Mouse (Mus musculus): ENCODE data around the gene Sap25. TPM values are rescaled to one million over a fixed set of nuclear protein-coding genes. Genes with fewer than 3 reads are reported as not detected.
"Not testable (repeated sequence)": the region's sequence is repeated elsewhere in the genome, so short reads cannot be mapped to it uniquely, and the experiment has no call there.

Gene Sap25
- polyA plus RNA-seq, 1 experiment from 2014 or later, result 9.5 TPM

- no peak overlapping the region for H3K9ac ChIP-seq
- 0 out of 2 replicates have a peak, but pooled peaks cover 3% of the 10 kb centered on the region for H3K36me3 ChIP-seq
- peaks cover 34% of the 10 kb centered on the region for H3K4me1 ChIP-seq
- no peak for ATAC-seq (ENCODE audit: low FRiP score, low read depth)
- peak overlapping the region; percentile 50; the same call in 1 of the 2 replicates for H3K4me2 ChIP-seq (replicated peaks)
- H3K9me3 ChIP-seq, result no peaks in the 10 kb centered on the region
- WGBS, result 47% methylated on average over 3 of the region's 3 CpGs
- H3K4me3 ChIP-seq, result no peak overlapping the region
- peaks cover 20% of the 10 kb centered on the region; the same call in 1 of the 2 replicates for H3K27me3 ChIP-seq (replicated peaks)
- no peak overlapping the region for H3K27ac ChIP-seq
Measured at GRCm38 (mm10) chr5:137609292-137609691, 31.8 kb upstream of the Sap25 start.

- H3K27ac ChIP-seq, result no peak overlapping the region
- WGBS, result 76% methylated on average over 4 of the region's 4 CpGs
Measured at GRCm38 (mm10) chr5:137610056-137610455, 31.1 kb upstream of the Sap25 start.

GRCm38 (mm10) chr5:137610548-137611244 is 30.4 kb upstream of the Sap25 start:
- H3K27ac ChIP-seq, result peak overlapping the region; percentile 2
- ATAC-seq (ENCODE audit: low FRiP score, low read depth), result no peak

More at GRCm38 (mm10) chr5:137610056-137610455, 31.1 kb upstream of the Sap25 start:
- ATAC-seq (ENCODE audit: low FRiP score, low read depth), result no peak
- Histone ChIP-seq H3K4me3 (peak overlapping the region; percentile 21; the same call in 1 of the 2 replicates), H3K9me3 (no peaks in the 10 kb centered on the region), H3K27me3 (replicated peaks) (peaks cover 20% of the 10 kb centered on the region; the same call in 1 of the 2 replicates), H3K4me2 (replicated peaks) (peak overlapping the region; percentile 39), H3K9ac (no peak overlapping the region), H3K4me1 (peaks cover 34% of the 10 kb centered on the region), H3K36me3 (0 out of 2 replicates have a peak, but pooled peaks cover 3% of the 10 kb centered on the region)

GRCm38 (mm10) chr5:137611245-137611602 is 29.9 kb upstream of the Sap25 start:
- Histone ChIP-seq H3K9ac (no peak overlapping the region), H3K27ac (peak overlapping the region; percentile 2; the same call in 1 of the 2 replicates), H3K4me1 (peaks cover 34% of the 10 kb centered on the region), H3K27me3 (replicated peaks) (peaks cover 20% of the 10 kb centered on the region; the same call in 1 of the 2 replicates), H3K36me3 (0 out of 2 replicates have a peak, but pooled peaks cover under 1% of the 10 kb centered on the region), H3K9me3 (no peaks in the 10 kb centered on the region), H3K4me3 (peak overlapping the region; percentile 21; the same call in 1 of the 2 replicates), H3K4me2 (replicated peaks) (peak overlapping the region; percentile 39)
- no peak for ATAC-seq (ENCODE audit: low FRiP score, low read depth)
- WGBS, result 22% methylated on average over 6 of the region's 6 CpGs

More at GRCm38 (mm10) chr5:137610548-137611244, 30.4 kb upstream of the Sap25 start:
- Histone ChIP-seq H3K9ac (no peak overlapping the region), H3K4me1 (peaks cover 34% of the 10 kb centered on the region), H3K4me3 (peak overlapping the region; percentile 21), H3K9me3 (no peaks in the 10 kb centered on the region), H3K4me2 (replicated peaks) (peak overlapping the region; percentile 39), H3K27me3 (replicated peaks) (peaks cover 20% of the 10 kb centered on the region; the same call in 1 of the 2 replicates), H3K36me3 (0 out of 2 replicates have a peak, but pooled peaks cover 3% of the 10 kb centered on the region)
- WGBS, result 15% methylated on average over 12 of the region's 12 CpGs

GRCm38 (mm10) chr5:137613076-137613475 is 28.1 kb upstream of the Sap25 start:
- no peak for ATAC-seq (ENCODE audit: low FRiP score, low read depth)
- Histone ChIP-seq H3K36me3 (no peaks in the 10 kb centered on the region), H3K27me3 (replicated peaks) (peaks cover 10% of the 10 kb centered on the region; the same call in 1 of the 2 replicates), H3K9me3 (no peaks in the 10 kb centered on the region), H3K4me3 (no peak overlapping the region), H3K27ac (no peak overlapping the region), H3K4me2 (replicated peaks) (no peak overlapping the region), H3K4me1 (peaks cover 30% of the 10 kb centered on the region), H3K9ac (no peak overlapping the region)
- WGBS, result 79% methylated on average over 5 of the region's 5 CpGs

- Histone ChIP-seq H3K4me1 (peaks cover 26% of the 10 kb centered on the region), H3K36me3 (no peaks in the 10 kb centered on the region), H3K27ac (no peak within 1 kb of the TSS), H3K4me2 (replicated peaks) (no peak within 1 kb of the TSS), H3K9ac (no peak within 1 kb of the TSS), H3K9me3 (no peaks in the 10 kb centered on the region), H3K4me3 (no peak within 1 kb of the TSS), H3K27me3 (replicated peaks) (peaks cover 6% of the 10 kb centered on the region; the same call in 1 of the 2 replicates)
- no peak for ATAC-seq (ENCODE audit: low FRiP score, low read depth)
- 58% methylated on average over 11 of the region's 11 CpGs for WGBS
Measured at GRCm38 (mm10) chr5:137613550-137613949, 27.6 kb upstream of the Sap25 start, which contains the start of gene Pcolce. Gene Pcolce, minus strand, starts transcription at chr5:137613784.

GRCm38 (mm10) chr5:137614921-137615320 is 26.2 kb upstream of the Sap25 start:
- H3K9ac ChIP-seq; ATAC-seq (ENCODE audit: low FRiP score, low read depth); H3K4me2 ChIP-seq (replicated peaks); H3K36me3 ChIP-seq; H3K9me3 ChIP-seq; H3K27ac ChIP-seq; H3K27me3 ChIP-seq (replicated peaks); H3K4me3 ChIP-seq: not testable (repeated sequence)
- WGBS, result 93% methylated on average over 2 of the region's 2 CpGs
- peaks cover 20% of the 10 kb centered on the region for H3K4me1 ChIP-seq

GRCm38 (mm10) chr5:137615347-137615746 is 25.8 kb upstream of the Sap25 start:
- H3K36me3 ChIP-seq, result no peaks in the 10 kb centered on the region
- H3K9ac ChIP-seq, result no peak overlapping the region
- ATAC-seq (ENCODE audit: low FRiP score, low read depth), result no peak
- WGBS, result 84% methylated on average over 7 of the region's 7 CpGs
- H3K27ac ChIP-seq, result no peak overlapping the region
- peaks cover 18% of the 10 kb centered on the region for H3K4me1 ChIP-seq
- no peaks in the 10 kb centered on the region for H3K27me3 ChIP-seq (replicated peaks)
- H3K4me2 ChIP-seq (replicated peaks), result no peak overlapping the region
- no peaks in the 10 kb centered on the region for H3K9me3 ChIP-seq
- no peak overlapping the region for H3K4me3 ChIP-seq

GRCm38 (mm10) chr5:137623937-137624530 is 17.1 kb upstream of the Sap25 start:
- Histone ChIP-seq H3K27ac (no peak overlapping the region), H3K27me3 (replicated peaks) (no peaks in the 10 kb centered on the region), H3K4me3 (no peak overlapping the region), H3K9ac (no peak overlapping the region), H3K36me3 (no peaks in the 10 kb centered on the region), H3K4me2 (replicated peaks) (no peak overlapping the region), H3K9me3 (no peaks in the 10 kb centered on the region), H3K4me1 (peaks cover 7% of the 10 kb centered on the region; the same call in 1 of the 2 replicates)
- ATAC-seq (ENCODE audit: low FRiP score, low read depth), result no peak
- WGBS, result 89% methylated on average over 11 of the region's 11 CpGs

GRCm38 (mm10) chr5:137627991-137628390 is 13.1 kb upstream of the Sap25 start:
- ATAC-seq (ENCODE audit: low FRiP score, low read depth), result no peak
- H3K36me3 ChIP-seq, result peaks cover 3% of the 10 kb centered on the region; the same call in 1 of the 2 replicates

GRCm38 (mm10) chr5:137628498-137629305 is 12.4 kb upstream of the Sap25 start, which contains the start of the genes Fbxo24, Lrch4 and Gm20605:
Gene Fbxo24, minus strand, starts transcription at chr5:137629002.
Gene Lrch4, plus strand, starts transcription at chr5:137629121.
Gene Gm20605, plus strand, starts transcription at chr5:137629175.
- WGBS, result under 1% methylated on average over 46 of the region's 46 CpGs
- H3K4me1 ChIP-seq, result peaks cover 38% of the 10 kb centered on the region
- ATAC-seq (ENCODE audit: low FRiP score, low read depth), result peak; percentile 99

More at GRCm38 (mm10) chr5:137627991-137628390, 13.1 kb upstream of the Sap25 start:
- peak overlapping the region; percentile 59 for H3K4me2 ChIP-seq (replicated peaks)
- H3K27ac ChIP-seq, result peak overlapping the region; percentile 11; the same call in 1 of the 2 replicates
- H3K27me3 ChIP-seq (replicated peaks), result no peaks in the 10 kb centered on the region
- peaks cover 38% of the 10 kb centered on the region for H3K4me1 ChIP-seq
- 5% methylated on average over 9 of the region's 9 CpGs for WGBS
- no peaks in the 10 kb centered on the region for H3K9me3 ChIP-seq
- H3K9ac ChIP-seq, result peak overlapping the region; percentile 51; the same call in 1 of the 2 replicates
- peak overlapping the region; percentile 78 for H3K4me3 ChIP-seq

More at GRCm38 (mm10) chr5:137628498-137629305, 12.4 kb upstream of the Sap25 start, which contains the start of the genes Fbxo24, Lrch4 and Gm20605:
- Histone ChIP-seq H3K9me3 (no peaks in the 10 kb centered on the region), H3K36me3 (peaks cover 10% of the 10 kb centered on the region), H3K27me3 (replicated peaks) (no peaks in the 10 kb centered on the region), H3K27ac (peak within 1 kb of the TSS; percentile 86), H3K9ac (peak within 1 kb of the TSS; percentile 81), H3K4me3 (peak within 1 kb of the TSS; percentile 78), H3K4me2 (replicated peaks) (peak within 1 kb of the TSS; percentile 79)
